Mouse (Mus musculus): ENCODE results near the gene Slc30a2. TPM values are rescaled to one million over a fixed set of nuclear protein-coding genes. Genes with fewer than 3 reads are reported as not detected.
"Not testable (repeated sequence)": the region's sequence is repeated elsewhere in the genome, so short reads cannot be mapped to it uniquely, and the experiment has no call there.

The Slc30a2 gene
- polyA plus RNA-seq, 1 experiment from 2014 or later: not detected

- no peak overlapping the region for H3K4me2 ChIP-seq
- no peak overlapping the region for H3K9ac ChIP-seq (ENCODE audit: low read depth, low read length)
- 75% methylated on average over 8 of the region's 8 CpGs for WGBS
- no peaks in the 10 kb centered on the region for H3K4me1 ChIP-seq (replicated peaks; ENCODE audit: control insufficient read depth, insufficient read depth, low read length)
- no peak for DNase-seq (ENCODE audit: low spot score)
- no peak overlapping the region for H3K27ac ChIP-seq (ENCODE audit: low read depth, low read length)
- no peak overlapping the region for H3K4me3 ChIP-seq (ENCODE audit: low read depth, low read length)
- H3K9me3 ChIP-seq (ENCODE audit: control insufficient read depth, low read length): no peaks in the 10 kb centered on the region
- ATAC-seq (replicated peaks; ENCODE audit: low FRiP score): no peak
- H3K27me3 ChIP-seq (replicated peaks; ENCODE audit: control insufficient read depth, insufficient read depth, low read length): no peaks in the 10 kb centered on the region
- no peaks in the 10 kb centered on the region for H3K36me3 ChIP-seq (ENCODE audit: control insufficient read depth, insufficient read depth, low read length)
Observed at GRCm38 (mm10) chr4:134328832-134329231, 14.1 kb upstream of the Slc30a2 start.

GRCm38 (mm10) chr4:134330281-134330680, 12.7 kb upstream of the Slc30a2 start:
- no peak overlapping the region for H3K9ac ChIP-seq (ENCODE audit: low read depth, low read length)
- DNase-seq (ENCODE audit: low spot score) (no peak), ATAC-seq (replicated peaks; ENCODE audit: low FRiP score) (no peak)
- H3K27me3 ChIP-seq (replicated peaks; ENCODE audit: control insufficient read depth, insufficient read depth, low read length): no peaks in the 10 kb centered on the region
- H3K4me2 ChIP-seq: no peak overlapping the region
- WGBS: 69% methylated on average over 5 of the region's 5 CpGs
- no peak overlapping the region for H3K4me3 ChIP-seq (ENCODE audit: low read depth, low read length)
- H3K36me3 ChIP-seq (ENCODE audit: control insufficient read depth, insufficient read depth, low read length): no peaks in the 10 kb centered on the region
- no peaks in the 10 kb centered on the region for H3K9me3 ChIP-seq (ENCODE audit: control insufficient read depth, low read length)
- H3K27ac ChIP-seq (ENCODE audit: low read depth, low read length): no peak overlapping the region
- H3K4me1 ChIP-seq (replicated peaks; ENCODE audit: control insufficient read depth, insufficient read depth, low read length): no peaks in the 10 kb centered on the region

- not testable (repeated sequence) for H3K9me3 ChIP-seq (ENCODE audit: control insufficient read depth, low read length); H3K36me3 ChIP-seq (ENCODE audit: control insufficient read depth, insufficient read depth, low read length); DNase-seq (ENCODE audit: low spot score); H3K27ac ChIP-seq (ENCODE audit: low read depth, low read length); H3K9ac ChIP-seq (ENCODE audit: low read depth, low read length); ATAC-seq (replicated peaks; ENCODE audit: low FRiP score); H3K4me2 ChIP-seq; H3K4me3 ChIP-seq (ENCODE audit: low read depth, low read length); H3K4me1 ChIP-seq (replicated peaks; ENCODE audit: control insufficient read depth, insufficient read depth, low read length)
- 66% methylated on average over 6 of the region's 6 CpGs for WGBS
- H3K27me3 ChIP-seq (replicated peaks; ENCODE audit: control insufficient read depth, insufficient read depth, low read length): peaks cover 42% of the 10 kb centered on the region
Observed at GRCm38 (mm10) chr4:134341231-134341630, 1.8 kb upstream of the Slc30a2 start.

- H3K4me2 ChIP-seq: no peak overlapping the region; the same call in 1 of the 2 replicates
- peaks cover 42% of the 10 kb centered on the region for H3K27me3 ChIP-seq (replicated peaks; ENCODE audit: control insufficient read depth, insufficient read depth, low read length)
- no peak overlapping the region for H3K4me3 ChIP-seq (ENCODE audit: low read depth, low read length)
- H3K9ac ChIP-seq (ENCODE audit: low read depth, low read length): no peak overlapping the region
- no peak for DNase-seq (ENCODE audit: low spot score)
- H3K27ac ChIP-seq (ENCODE audit: low read depth, low read length): no peak overlapping the region
- peaks cover 6% of the 10 kb centered on the region for H3K4me1 ChIP-seq (replicated peaks; ENCODE audit: control insufficient read depth, insufficient read depth, low read length)
- WGBS: 15% methylated on average over 11 of the region's 11 CpGs
- no peak for ATAC-seq (replicated peaks; ENCODE audit: low FRiP score)
- no peaks in the 10 kb centered on the region for H3K36me3 ChIP-seq (ENCODE audit: control insufficient read depth, insufficient read depth, low read length)
- no peaks in the 10 kb centered on the region for H3K9me3 ChIP-seq (ENCODE audit: control insufficient read depth, low read length)
Observed at GRCm38 (mm10) chr4:134342213-134342779, 685 bp upstream of the Slc30a2 start.

- Histone ChIP-seq H3K4me2 (no peak overlapping the region), H3K36me3 (ENCODE audit: control insufficient read depth, insufficient read depth, low read length) (no peaks in the 10 kb centered on the region), H3K9ac (ENCODE audit: low read depth, low read length) (no peak overlapping the region), H3K4me1 (replicated peaks; ENCODE audit: control insufficient read depth, insufficient read depth, low read length) (peaks cover 6% of the 10 kb centered on the region), H3K27me3 (replicated peaks; ENCODE audit: control insufficient read depth, insufficient read depth, low read length) (peaks cover 42% of the 10 kb centered on the region), H3K9me3 (ENCODE audit: control insufficient read depth, low read length) (no peaks in the 10 kb centered on the region), H3K4me3 (ENCODE audit: low read depth, low read length) (no peak overlapping the region), H3K27ac (ENCODE audit: low read depth, low read length) (no peak overlapping the region)
- WGBS: 28% methylated on average over 3 of the region's 3 CpGs
- ATAC-seq (replicated peaks; ENCODE audit: low FRiP score) (no peak), DNase-seq (ENCODE audit: low spot score) (no peak)
Observed at GRCm38 (mm10) chr4:134344620-134345019, 1.6 kb downstream of the Slc30a2 start.

- Histone ChIP-seq H3K36me3 (ENCODE audit: control insufficient read depth, insufficient read depth, low read length) (no peaks in the 10 kb centered on the region), H3K4me1 (replicated peaks; ENCODE audit: control insufficient read depth, insufficient read depth, low read length) (peaks cover 6% of the 10 kb centered on the region), H3K4me2 (no peak overlapping the region), H3K4me3 (ENCODE audit: low read depth, low read length) (no peak overlapping the region), H3K27me3 (replicated peaks; ENCODE audit: control insufficient read depth, insufficient read depth, low read length) (peaks cover 42% of the 10 kb centered on the region), H3K27ac (ENCODE audit: low read depth, low read length) (no peak overlapping the region), H3K9me3 (ENCODE audit: control insufficient read depth, low read length) (no peaks in the 10 kb centered on the region), H3K9ac (ENCODE audit: low read depth, low read length) (no peak overlapping the region)
- WGBS: 86% methylated on average over 15 of the region's 15 CpGs
- ATAC-seq (replicated peaks; ENCODE audit: low FRiP score): no peak
- no peak for DNase-seq (ENCODE audit: low spot score)
Observed at GRCm38 (mm10) chr4:134345802-134346201, 2.8 kb downstream of the Slc30a2 start.

- ATAC-seq (replicated peaks; ENCODE audit: low FRiP score) (no peak), DNase-seq (ENCODE audit: low spot score) (no peak)
- WGBS: 73% methylated on average over 11 of the region's 11 CpGs
- Histone ChIP-seq H3K27ac (ENCODE audit: low read depth, low read length) (no peak overlapping the region), H3K36me3 (ENCODE audit: control insufficient read depth, insufficient read depth, low read length) (no peaks in the 10 kb centered on the region), H3K9me3 (ENCODE audit: control insufficient read depth, low read length) (no peaks in the 10 kb centered on the region), H3K4me1 (replicated peaks; ENCODE audit: control insufficient read depth, insufficient read depth, low read length) (peaks cover 14% of the 10 kb centered on the region), H3K4me3 (ENCODE audit: low read depth, low read length) (no peak overlapping the region), H3K27me3 (replicated peaks; ENCODE audit: control insufficient read depth, insufficient read depth, low read length) (peaks cover 25% of the 10 kb centered on the region), H3K9ac (ENCODE audit: low read depth, low read length) (no peak overlapping the region), H3K4me2 (no peak overlapping the region)
Observed at GRCm38 (mm10) chr4:134348078-134348477, 5.1 kb downstream of the Slc30a2 start.

- no peak overlapping the region for H3K4me3 ChIP-seq (ENCODE audit: low read depth, low read length)
- 81% methylated on average over 5 of the region's 5 CpGs for WGBS
- H3K9ac ChIP-seq (ENCODE audit: low read depth, low read length): no peak overlapping the region
- H3K27me3 ChIP-seq (replicated peaks; ENCODE audit: control insufficient read depth, insufficient read depth, low read length): peaks cover 20% of the 10 kb centered on the region
- H3K9me3 ChIP-seq (ENCODE audit: control insufficient read depth, low read length): no peaks in the 10 kb centered on the region
- DNase-seq (ENCODE audit: low spot score): no peak
- H3K4me2 ChIP-seq: no peak overlapping the region
- peaks cover 11% of the 10 kb centered on the region for H3K4me1 ChIP-seq (replicated peaks; ENCODE audit: control insufficient read depth, insufficient read depth, low read length)
- no peak for ATAC-seq (replicated peaks; ENCODE audit: low FRiP score)
- no peak overlapping the region for H3K27ac ChIP-seq (ENCODE audit: low read depth, low read length)
- H3K36me3 ChIP-seq (ENCODE audit: control insufficient read depth, insufficient read depth, low read length): no peaks in the 10 kb centered on the region
Observed at GRCm38 (mm10) chr4:134348545-134348944, 5.6 kb downstream of the Slc30a2 start.

GRCm38 (mm10) chr4:134349829-134350228, 6.8 kb downstream of the Slc30a2 start:
- no peak for DNase-seq (ENCODE audit: low spot score)

More at GRCm38 (mm10) chr4:134349829-134350228, 6.8 kb downstream of the Slc30a2 start:
- H3K4me3 ChIP-seq (ENCODE audit: low read depth, low read length): no peak overlapping the region
- 82% methylated on average over 7 of the region's 7 CpGs for WGBS
- no peak overlapping the region for H3K27ac ChIP-seq (ENCODE audit: low read depth, low read length)
- peaks cover 14% of the 10 kb centered on the region; the same call in 1 of the 2 replicates for H3K4me1 ChIP-seq (replicated peaks; ENCODE audit: control insufficient read depth, insufficient read depth, low read length)
- no peaks in the 10 kb centered on the region for H3K36me3 ChIP-seq (ENCODE audit: control insufficient read depth, insufficient read depth, low read length)
- ATAC-seq (replicated peaks; ENCODE audit: low FRiP score): no peak
- H3K9me3 ChIP-seq (ENCODE audit: control insufficient read depth, low read length): no peaks in the 10 kb centered on the region
- no peak overlapping the region for H3K9ac ChIP-seq (ENCODE audit: low read depth, low read length)
- no peak overlapping the region for H3K4me2 ChIP-seq
- peaks cover 9% of the 10 kb centered on the region for H3K27me3 ChIP-seq (replicated peaks; ENCODE audit: control insufficient read depth, insufficient read depth, low read length)

Measured in liver, embryonic 11.5 days (tissue).